Mouse (Mus musculus): Measurements from ENCODE around the gene Lmo4.

GRCm38 (mm10) chr3:144153395-144153794 is 51.6 kb downstream of the Lmo4 start:
- TF ChIP-seq POLR2A (IDR thresholded peaks at IDR 0.05; ENCODE audit: insufficient read depth, low read length) (no peak), CTCF (IDR thresholded peaks at IDR 0.05; ENCODE audit: low read depth, low read length) (no peak), EP300 (IDR thresholded peaks at IDR 0.05; ENCODE audit: insufficient read depth, low read depth, low read length) (no peak)

Data from ES-Bruce4 (cell line).